Mouse (Mus musculus): Measurements from ENCODE around the gene Slc4a5. TPM values are rescaled to one million over a fixed set of nuclear protein-coding genes. Genes with fewer than 3 reads are reported as not detected.

Slc4a5 gene
- polyA plus RNA-seq, 1 experiment from 2014 or later: 0.41 TPM

- H3K9ac ChIP-seq: no peak overlapping the region
These were observed 54.1 kb downstream of the Slc4a5 start for GRCm38 (mm10) chr6:83273733-83274132.

DNA sequence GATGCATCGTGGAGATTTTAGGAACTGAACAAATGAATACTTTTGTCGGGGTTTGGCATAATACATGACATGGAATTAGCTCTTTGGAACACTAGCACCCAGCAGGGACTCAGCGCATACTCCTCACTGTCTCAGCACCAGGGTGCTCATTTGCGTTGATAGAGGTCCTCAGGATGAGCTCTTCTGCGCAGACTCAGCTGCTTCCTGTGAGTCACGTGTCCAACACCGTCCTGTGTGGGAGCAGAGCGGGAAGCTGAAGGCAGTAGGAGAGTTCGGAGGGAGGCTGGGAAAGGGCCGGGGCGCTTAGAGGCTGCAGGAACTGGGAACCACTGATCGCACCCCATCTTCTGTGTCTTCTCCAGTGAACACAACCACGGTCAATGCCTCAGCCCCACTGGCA, 57.5 kb downstream of the Slc4a5 start:
- no peak overlapping the region for H3K4me3 ChIP-seq
- WGBS: 74% methylated on average over 13 of the region's 13 CpGs
- no peak for ATAC-seq (replicated peaks)

More at GRCm38 (mm10) chr6:83273733-83274132, 54.1 kb downstream of the Slc4a5 start:
- H3K27ac ChIP-seq: no peak overlapping the region
- no peaks in the 10 kb centered on the region for H3K27me3 ChIP-seq (replicated peaks)
- no peaks in the 10 kb centered on the region for H3K36me3 ChIP-seq (replicated peaks)
- H3K4me3 ChIP-seq: no peak overlapping the region
- WGBS: 88% methylated on average over 11 of the region's 11 CpGs
- ATAC-seq (replicated peaks): no peak
- H3K4me2 ChIP-seq: no peak overlapping the region
- 0 out of 2 replicates have a peak, but pooled peaks cover 3% of the 10 kb centered on the region for H3K4me1 ChIP-seq
- no peaks in the 10 kb centered on the region for H3K9me3 ChIP-seq

DNA sequence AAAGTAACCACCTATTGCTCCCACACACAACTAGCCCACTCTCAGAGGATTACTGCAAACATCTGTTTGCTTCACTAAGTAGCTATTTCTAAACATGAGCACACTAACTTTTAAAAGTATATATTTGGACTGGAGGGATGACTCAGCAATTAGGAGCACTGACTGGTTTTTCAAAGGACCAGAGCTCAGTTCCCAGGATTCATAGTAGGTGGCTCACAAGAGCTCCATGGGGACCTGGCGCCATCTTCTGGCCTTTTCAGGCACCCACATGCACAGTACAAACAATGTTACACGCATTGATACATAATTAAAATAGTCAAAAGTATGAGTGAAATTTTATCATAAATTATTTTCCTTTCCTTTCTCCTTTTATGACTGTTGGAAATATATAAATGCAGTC, 59.3 kb downstream of the Slc4a5 start:
- no peaks in the 10 kb centered on the region; the same call in 1 of the 2 replicates for H3K9me3 ChIP-seq
- no peaks in the 10 kb centered on the region for H3K4me1 ChIP-seq
- H3K27me3 ChIP-seq (replicated peaks): no peaks in the 10 kb centered on the region
- no peak overlapping the region for H3K4me2 ChIP-seq
- 29% methylated on average over 2 of the region's 2 CpGs for WGBS
- no peaks in the 10 kb centered on the region for H3K36me3 ChIP-seq (replicated peaks)
- no peak for ATAC-seq (replicated peaks)
- H3K4me3 ChIP-seq: no peak overlapping the region
- no peak overlapping the region for H3K27ac ChIP-seq
- no peak overlapping the region for H3K9ac ChIP-seq

More for the DNA sequence above, 57.5 kb downstream of the Slc4a5 start:
- Histone ChIP-seq H3K27ac (no peak overlapping the region), H3K36me3 (replicated peaks) (no peaks in the 10 kb centered on the region), H3K9me3 (no peaks in the 10 kb centered on the region; the same call in 1 of the 2 replicates), H3K4me1 (no peaks in the 10 kb centered on the region), H3K27me3 (replicated peaks) (no peaks in the 10 kb centered on the region), H3K9ac (no peak overlapping the region), H3K4me2 (no peak overlapping the region)

GRCm38 (mm10) chr6:83280256-83280955, 60.8 kb downstream of the Slc4a5 start:
- Histone ChIP-seq H3K27ac (no peak overlapping the region), H3K36me3 (replicated peaks) (no peaks in the 10 kb centered on the region), H3K27me3 (replicated peaks) (no peaks in the 10 kb centered on the region), H3K4me3 (no peak overlapping the region), H3K9me3 (no peaks in the 10 kb centered on the region; the same call in 1 of the 2 replicates), H3K4me2 (no peak overlapping the region), H3K9ac (no peak overlapping the region), H3K4me1 (no peaks in the 10 kb centered on the region)
- ATAC-seq (replicated peaks): no peak
- WGBS: 77% methylated on average over 8 of the region's 8 CpGs

- Histone ChIP-seq H3K4me2 (no peak overlapping the region), H3K4me3 (no peak overlapping the region), H3K27ac (no peak overlapping the region), H3K9me3 (no peaks in the 10 kb centered on the region), H3K36me3 (replicated peaks) (no peaks in the 10 kb centered on the region), H3K27me3 (replicated peaks) (no peaks in the 10 kb centered on the region), H3K9ac (no peak overlapping the region), H3K4me1 (no peaks in the 10 kb centered on the region)
- 82% methylated on average over 7 of the region's 7 CpGs for WGBS
- ATAC-seq (replicated peaks): no peak
These were observed 81.0 kb downstream of the Slc4a5 start for GRCm38 (mm10) chr6:83300447-83301229.

GRCm38 (mm10) chr6:83301294-83301693, 81.7 kb downstream of the Slc4a5 start:
- ATAC-seq (replicated peaks): no peak
- Histone ChIP-seq H3K9me3 (no peaks in the 10 kb centered on the region), H3K4me2 (no peak overlapping the region), H3K4me3 (no peak overlapping the region), H3K9ac (no peak overlapping the region), H3K27me3 (replicated peaks) (no peaks in the 10 kb centered on the region), H3K36me3 (replicated peaks) (peaks cover 1% of the 10 kb centered on the region; the same call in 1 of the 2 replicates), H3K4me1 (no peaks in the 10 kb centered on the region), H3K27ac (no peak overlapping the region)
- 88% methylated on average over 2 of the region's 2 CpGs for WGBS

GRCm38 (mm10) chr6:83302264-83302663, 82.6 kb downstream of the Slc4a5 start:
- no peak overlapping the region for H3K27ac ChIP-seq
- H3K4me3 ChIP-seq: no peak overlapping the region
- no peak overlapping the region for H3K9ac ChIP-seq
- WGBS: 79% methylated on average over 5 of the region's 5 CpGs
- H3K9me3 ChIP-seq: no peaks in the 10 kb centered on the region
- no peak overlapping the region for H3K4me2 ChIP-seq
- H3K4me1 ChIP-seq: no peaks in the 10 kb centered on the region
- ATAC-seq (replicated peaks): no peak
- peaks cover 5% of the 10 kb centered on the region for H3K36me3 ChIP-seq (replicated peaks)
- H3K27me3 ChIP-seq (replicated peaks): no peaks in the 10 kb centered on the region

DNA sequence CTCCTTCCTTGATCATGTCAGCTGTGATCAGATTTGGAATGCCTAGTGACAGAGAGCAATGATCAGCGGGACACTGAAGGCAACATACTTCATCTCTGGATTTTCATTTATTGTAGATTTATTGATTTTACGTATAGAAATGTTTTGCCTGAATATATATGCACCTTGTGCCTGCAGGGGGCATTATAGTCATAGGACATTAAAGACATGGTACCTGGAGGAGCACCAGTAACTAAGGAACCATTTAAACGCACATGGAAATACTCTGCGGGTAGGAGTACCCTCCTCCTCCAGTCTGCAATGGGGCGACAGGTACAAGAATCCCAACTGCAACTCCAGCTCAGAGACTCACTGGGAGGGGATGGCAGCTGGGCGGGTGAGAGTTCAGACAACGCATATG, 89.4 kb downstream of the Slc4a5 start:
- no peak for ATAC-seq (replicated peaks)

DNA sequence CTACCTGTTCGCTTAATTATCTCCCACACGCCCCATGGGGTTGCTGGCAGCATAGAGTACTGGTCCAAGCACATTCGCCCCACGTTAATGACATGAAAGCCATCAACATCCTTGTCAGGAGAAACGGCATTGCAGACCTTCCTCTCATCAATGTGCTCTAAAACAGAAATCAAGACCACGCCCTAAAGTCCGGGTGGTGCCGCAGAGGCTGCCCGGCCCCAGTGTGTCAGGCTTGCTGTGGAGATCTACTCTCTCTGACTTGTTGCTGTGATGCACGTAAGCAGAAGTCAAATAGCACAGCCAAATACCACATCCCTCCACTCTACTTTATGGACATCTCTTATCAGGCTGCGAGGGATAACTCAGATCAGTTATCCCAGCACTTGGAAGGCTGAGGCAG, 91.6 kb downstream of the Slc4a5 start:
- H3K9me3 ChIP-seq: no peaks in the 10 kb centered on the region
- peaks cover 27% of the 10 kb centered on the region for H3K36me3 ChIP-seq (replicated peaks)
- ATAC-seq (replicated peaks): no peak
- no peak overlapping the region for H3K9ac ChIP-seq
- peaks cover 10% of the 10 kb centered on the region for H3K4me1 ChIP-seq
- H3K4me3 ChIP-seq: no peak overlapping the region
- H3K27me3 ChIP-seq (replicated peaks): no peaks in the 10 kb centered on the region
- WGBS: 96% methylated on average over 11 of the region's 11 CpGs
- no peak overlapping the region for H3K4me2 ChIP-seq
- H3K27ac ChIP-seq: no peak overlapping the region

More for the DNA sequence above, 89.4 kb downstream of the Slc4a5 start:
- no peak overlapping the region for H3K4me2 ChIP-seq
- H3K4me1 ChIP-seq: no peaks in the 10 kb centered on the region
- 93% methylated on average over 7 of the region's 7 CpGs for WGBS
- H3K9me3 ChIP-seq: no peaks in the 10 kb centered on the region
- H3K4me3 ChIP-seq: no peak overlapping the region
- H3K27ac ChIP-seq: no peak overlapping the region
- H3K27me3 ChIP-seq (replicated peaks): no peaks in the 10 kb centered on the region
- no peak overlapping the region for H3K9ac ChIP-seq
- H3K36me3 ChIP-seq (replicated peaks): peaks cover 27% of the 10 kb centered on the region

DNA sequence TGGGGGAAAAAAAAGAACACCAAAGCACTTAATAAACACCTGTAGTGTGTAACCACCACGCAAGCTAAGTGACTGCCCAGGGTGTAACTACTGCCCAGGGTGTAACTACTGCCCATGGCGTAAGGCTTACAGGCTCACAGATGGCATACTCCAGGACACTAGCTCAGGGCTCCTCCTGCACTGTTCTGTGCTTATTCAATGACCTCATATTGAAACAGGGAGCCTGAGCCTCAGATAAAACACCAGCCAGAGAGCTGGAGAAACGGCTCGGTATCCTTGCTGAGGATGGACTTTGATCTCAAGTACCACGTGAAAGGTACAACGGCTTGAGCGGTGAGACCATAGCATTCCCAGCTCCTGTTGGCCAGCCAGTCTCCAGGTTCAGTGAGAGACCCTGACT, 92.4 kb downstream of the Slc4a5 start:
- WGBS: 93% methylated on average over 7 of the region's 7 CpGs
- no peaks in the 10 kb centered on the region for H3K27me3 ChIP-seq (replicated peaks)
- H3K9me3 ChIP-seq: no peaks in the 10 kb centered on the region
- H3K4me3 ChIP-seq: no peak overlapping the region
- H3K36me3 ChIP-seq (replicated peaks): peaks cover 22% of the 10 kb centered on the region
- no peak for ATAC-seq (replicated peaks)
- no peak overlapping the region for H3K4me2 ChIP-seq
- H3K27ac ChIP-seq: no peak overlapping the region
- no peak overlapping the region for H3K9ac ChIP-seq
- H3K4me1 ChIP-seq: peaks cover 17% of the 10 kb centered on the region

DNA sequence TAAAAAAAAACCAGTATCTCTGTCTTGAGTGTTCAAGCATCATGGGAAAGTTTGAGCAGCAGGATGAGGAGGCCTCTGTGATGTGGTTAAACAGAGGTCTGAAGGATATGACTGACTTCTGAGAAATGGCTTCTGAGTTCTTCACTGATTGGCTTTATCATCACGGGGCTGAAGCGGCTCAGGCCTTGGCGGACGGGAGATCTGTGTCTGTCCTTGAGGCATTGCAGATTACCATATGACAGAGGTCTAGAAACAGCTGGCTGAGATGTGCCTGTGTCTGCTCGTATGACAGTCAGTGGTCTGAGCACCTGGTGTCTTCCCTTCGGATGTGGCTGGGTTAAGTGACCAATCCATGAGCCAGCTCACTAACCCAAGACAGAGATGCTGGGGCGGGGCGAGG, 92.9 kb downstream of the Slc4a5 start:
- H3K27ac ChIP-seq: no peak overlapping the region
- no peak for ATAC-seq (replicated peaks)
- H3K4me1 ChIP-seq: peaks cover 17% of the 10 kb centered on the region
- H3K4me3 ChIP-seq: no peak overlapping the region
- WGBS: 87% methylated on average over 8 of the region's 8 CpGs
- H3K9me3 ChIP-seq: no peaks in the 10 kb centered on the region
- no peak overlapping the region for H3K9ac ChIP-seq
- peaks cover 22% of the 10 kb centered on the region for H3K36me3 ChIP-seq (replicated peaks)
- H3K27me3 ChIP-seq (replicated peaks): no peaks in the 10 kb centered on the region
- no peak overlapping the region for H3K4me2 ChIP-seq

GRCm38 (mm10) chr6:83315293-83315692, 95.7 kb downstream of the Slc4a5 start:
- Histone ChIP-seq H3K4me2 (no peak overlapping the region), H3K9ac (no peak overlapping the region), H3K36me3 (replicated peaks) (peaks cover 13% of the 10 kb centered on the region), H3K4me1 (peaks cover 17% of the 10 kb centered on the region), H3K27ac (no peak overlapping the region), H3K27me3 (replicated peaks) (no peaks in the 10 kb centered on the region), H3K9me3 (no peaks in the 10 kb centered on the region), H3K4me3 (no peak overlapping the region)
- ATAC-seq (replicated peaks): no peak

Data from midbrain, embryonic 15.5 days (tissue).